Mouse (Mus musculus) spleen, adult 2 months (tissue): ENCODE measurements around the gene Rbl1. TPM values are rescaled to one million over a fixed set of nuclear protein-coding genes. Genes with fewer than 3 reads are reported as not detected.

Source experiments
- DNase-seq, 2 experiments: peaks; one replicate each; pipeline versions ENCODE4 v3.0.0 to v3.0.0-alpha.2; 2012 to 2021; ENCODE audit warnings: low spot score in 2 of 2, low read depth in 1 of 2
- H3K27ac ChIP-seq: fragments of 200-500 bp; 2 replicates; pipeline ENCODE4 v1.5.1; 2012; ENCODE audit warnings: low read length, inconsistent platforms; ENCODE audit not compliant: insufficient read depth
- H3K27me3 ChIP-seq: fragments of 200-500 bp; 2 replicates; pipeline ENCODE4 v1.6.1; 2012; ENCODE audit warnings: mild to moderate bottlenecking, moderate library complexity, low read length, inconsistent platforms; ENCODE audit not compliant: control insufficient read depth, insufficient read depth
- H3K36me3 ChIP-seq: fragments of 200-500 bp; 2 replicates; pipeline ENCODE4 v1.6.1; 2012; ENCODE audit warnings: mild to moderate bottlenecking, low read length, inconsistent platforms; ENCODE audit not compliant: control insufficient read depth, insufficient read depth
- H3K4me1 ChIP-seq: fragments of 200-500 bp; 2 replicates; pipeline ENCODE4 v1.6.1; 2011; ENCODE audit warnings: inconsistent platforms; ENCODE audit not compliant: control insufficient read depth, insufficient read depth, insufficient read length
- H3K4me3 ChIP-seq: fragments of 200-500 bp; 2 replicates; pipeline ENCODE4 v1.5.1; 2011; ENCODE audit warnings: mild to moderate bottlenecking, inconsistent platforms; ENCODE audit not compliant: insufficient read depth, insufficient read length; ENCODE audit errors: extremely low read depth
- CTCF ChIP-seq: fragments of 200-500 bp; IDR thresholded peaks from 2 replicates; pipeline ENCODE4 v1.5.1; 2011; ENCODE audit warnings: mild to moderate bottlenecking, inconsistent platforms; ENCODE audit not compliant: insufficient read depth, insufficient read length, insufficient replicate concordance; ENCODE audit errors: extremely low read depth
- POLR2A ChIP-seq: fragments of 200-500 bp; IDR thresholded peaks from 2 replicates; pipeline ENCODE4 v1.6.1; 2011; ENCODE audit warnings: low read depth, low read length, inconsistent platforms
- WGBS: fragments of 180-500 bp; shearing (Covaris S2); methylation state at CpG from one replicate; pipeline ENCODE4 v1.1.7; 2018; 5-methylcytosine and 5-hydroxymethylcytosine counted together
- polyA plus RNA-seq: library from polyadenylated mRNA; depleted of rRNA; stranded (reverse); fragments of >200 nt; gene quantifications from 2 replicates; pipeline ENCODE4 v1.2.3, GENCODE M21; 2012

The Rbl1 gene
- polyA plus RNA-seq, 1 experiment: 5.0 TPM

- no peak for DNase-seq
These were observed 51.1 kb downstream of the Rbl1 start for GRCm38 (mm10) chr2:157153235-157153634.

GRCm38 (mm10) chr2:157148417-157148816 lies 55.9 kb downstream of the Rbl1 start:
- Histone ChIP-seq H3K27ac (no peak overlapping the region), H3K36me3 (peaks cover 13% of the 10 kb centered on the region), H3K4me1 (no peaks in the 10 kb centered on the region), H3K4me3 (no peak overlapping the region), H3K27me3 (no peaks in the 10 kb centered on the region)
- no peak for TF ChIP-seq CTCF
- TF ChIP-seq POLR2A: no peak
- no peak for DNase-seq
- WGBS: 94% methylated on average over 5 of the region's 5 CpGs

More at GRCm38 (mm10) chr2:157153235-157153634, 51.1 kb downstream of the Rbl1 start:
- no peaks in the 10 kb centered on the region for H3K27me3 ChIP-seq
- H3K27ac ChIP-seq: no peak overlapping the region
- WGBS: 97% methylated on average over 2 of the region's 2 CpGs
- TF ChIP-seq CTCF: no peak
- no peak for TF ChIP-seq POLR2A
- H3K36me3 ChIP-seq: peaks cover 14% of the 10 kb centered on the region
- no peak overlapping the region for H3K4me3 ChIP-seq
- H3K4me1 ChIP-seq: no peaks in the 10 kb centered on the region; the same call in 1 of the 2 replicates

- peak in 1 of 2 experiments; percentile 26 for DNase-seq
- no peaks in the 10 kb centered on the region for H3K27me3 ChIP-seq
- H3K36me3 ChIP-seq: peaks cover 13% of the 10 kb centered on the region
- WGBS: 74% methylated on average over 9 of the region's 9 CpGs
- no peaks in the 10 kb centered on the region for H3K4me1 ChIP-seq
- TF ChIP-seq CTCF: no peak
- TF ChIP-seq POLR2A: no peak
- peak overlapping the region; percentile 43 for H3K27ac ChIP-seq
- no peak overlapping the region for H3K4me3 ChIP-seq
These were observed 56.8 kb downstream of the Rbl1 start for GRCm38 (mm10) chr2:157147397-157148020.

GRCm38 (mm10) chr2:157145173-157145572 lies 59.2 kb downstream of the Rbl1 start:
- Histone ChIP-seq H3K4me3 (no peak overlapping the region), H3K4me1 (no peaks in the 10 kb centered on the region), H3K27ac (no peak overlapping the region), H3K36me3 (peaks cover 8% of the 10 kb centered on the region), H3K27me3 (no peaks in the 10 kb centered on the region)
- no peak for TF ChIP-seq CTCF
- TF ChIP-seq POLR2A: no peak
- no peak for DNase-seq
- 67% methylated on average over 1 of the region's 1 CpGs for WGBS

GRCm38 (mm10) chr2:157144132-157144531 lies 60.2 kb downstream of the Rbl1 start:
- WGBS: 92% methylated on average over 5 of the region's 5 CpGs
- no peaks in the 10 kb centered on the region for H3K27me3 ChIP-seq
- no peak overlapping the region for H3K27ac ChIP-seq
- H3K36me3 ChIP-seq: peaks cover 1% of the 10 kb centered on the region; the same call in 1 of the 2 replicates
- peaks cover 5% of the 10 kb centered on the region; the same call in 1 of the 2 replicates for H3K4me1 ChIP-seq
- H3K4me3 ChIP-seq: no peak overlapping the region
- no peak for DNase-seq
- TF ChIP-seq POLR2A (no peak), CTCF (no peak)

GRCm38 (mm10) chr2:157141962-157142361 lies 62.4 kb downstream of the Rbl1 start:
- no peak for TF ChIP-seq POLR2A
- Histone ChIP-seq H3K27ac (no peak overlapping the region), H3K36me3 (peaks cover 1% of the 10 kb centered on the region; the same call in 1 of the 2 replicates), H3K27me3 (no peaks in the 10 kb centered on the region), H3K4me3 (no peak overlapping the region), H3K4me1 (peaks cover 13% of the 10 kb centered on the region; the same call in 1 of the 2 replicates)
- DNase-seq: no peak
- WGBS: 52% methylated on average over 4 of the region's 4 CpGs

- H3K36me3 ChIP-seq: no peaks in the 10 kb centered on the region
- WGBS: 51% methylated on average over 5 of the region's 5 CpGs
- no peak overlapping the region for H3K4me3 ChIP-seq
- no peak for TF ChIP-seq POLR2A
- TF ChIP-seq CTCF: no peak
- peaks cover 13% of the 10 kb centered on the region; the same call in 1 of the 2 replicates for H3K4me1 ChIP-seq
- H3K27ac ChIP-seq: peak overlapping the region; percentile 59
- no peak for DNase-seq
- H3K27me3 ChIP-seq: no peaks in the 10 kb centered on the region
These were observed 65.0 kb downstream of the Rbl1 start for GRCm38 (mm10) chr2:157139251-157139802.
